8 mouse cellular contexts compared by ENCODE assay signal in the genomic region with DNA sequence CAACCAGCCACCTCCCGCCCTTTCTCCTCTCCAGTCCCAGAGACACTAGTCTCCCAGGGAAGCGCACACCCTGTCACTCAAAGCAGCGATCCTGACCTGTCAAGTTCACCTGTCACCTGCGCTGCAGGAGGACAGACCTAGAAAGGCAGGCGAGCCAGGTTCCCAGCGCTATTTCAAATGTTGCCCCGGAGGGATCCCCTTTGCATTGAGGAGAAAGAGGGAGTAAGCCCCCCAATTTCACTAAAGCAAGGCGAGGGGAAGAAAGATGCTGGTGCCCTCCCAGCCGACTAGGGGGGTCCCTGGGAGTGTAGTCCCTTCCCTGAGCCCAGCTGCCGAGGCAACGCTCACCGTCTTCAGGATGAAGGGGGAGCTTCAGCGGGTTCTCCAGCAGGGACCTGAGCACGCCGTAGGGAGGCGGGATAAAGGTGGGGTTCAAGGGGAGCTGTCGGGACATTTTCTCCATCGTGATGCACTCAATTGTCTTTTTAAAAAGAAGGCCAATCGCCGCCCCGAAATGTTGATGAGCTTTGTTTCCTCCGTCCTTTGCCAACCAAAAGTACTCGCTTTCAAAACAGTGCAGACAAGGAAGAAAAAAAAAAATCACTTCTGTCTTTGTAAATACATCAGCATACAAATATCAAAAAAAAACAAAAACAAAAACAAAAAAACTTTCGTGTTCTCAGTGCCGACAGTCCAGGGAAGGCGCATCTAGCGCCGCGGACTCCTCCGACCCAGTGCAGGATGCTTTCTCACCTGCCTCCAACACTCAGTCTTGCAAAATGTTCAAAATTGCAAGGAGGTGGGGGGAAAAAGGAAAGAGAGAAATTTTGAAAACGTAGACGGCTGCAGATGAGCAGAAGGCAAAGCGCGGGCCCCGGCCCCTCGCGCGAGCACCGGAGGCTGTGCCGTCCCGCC. TPM values are rescaled to one million over a fixed set of nuclear protein-coding genes. Genes with fewer than 3 reads are reported as not detected.
DNase-seq lines count a peak whose midpoint lies in the region; ATAC-seq and TF ChIP-seq lines count a peak whose summit lies in the region.

No protein-coding gene starts in this region.

- no peaks in the 10 kb centered on the region for H3K36me3 ChIP-seq in E14TG2a.4 (ENCODE audit: insufficient read depth, low read length)
- H3K36me3 ChIP-seq in forebrain, embryonic 12.5 days (replicated peaks) = no peaks in the 10 kb centered on the region
- no peaks in the 10 kb centered on the region for H3K36me3 ChIP-seq in midbrain, embryonic 16.5 days (ENCODE audit: control insufficient read depth, insufficient read depth, low read length)

- peaks cover 78% of the 10 kb centered on the region for H3K27me3 ChIP-seq in E14TG2a.4 (ENCODE audit: insufficient read depth, low read length)
- H3K27me3 ChIP-seq in forebrain, embryonic 12.5 days = peaks cover 77% of the 10 kb centered on the region
- H3K27me3 ChIP-seq in midbrain, embryonic 16.5 days (ENCODE audit: control insufficient read depth, insufficient read depth, low read depth, low read length) = peaks cover 12% of the 10 kb centered on the region

- TF ChIP-seq CTCF in E14TG2a.4 (conservative IDR thresholded peaks at IDR 0.05; ENCODE audit: low read length) = no peak

- 0 out of 2 replicates have a peak overlapping the region, but pooled peaks have one; percentile 8 for H3K27ac ChIP-seq in forebrain, embryonic 12.5 days
- H3K27ac ChIP-seq in midbrain, embryonic 16.5 days (ENCODE audit: low read length) = peak overlapping the region; percentile 51; the same call in 1 of the 2 replicates

- H3K9me3 ChIP-seq in E14TG2a.4 (ENCODE audit: low read length) = no peaks in the 10 kb centered on the region
- H3K9me3 ChIP-seq in forebrain, embryonic 12.5 days = no peaks in the 10 kb centered on the region
- H3K9me3 ChIP-seq in midbrain, embryonic 16.5 days (replicated peaks; ENCODE audit: control insufficient read depth, low read length, poor library complexity, severe bottlenecking) = no peaks in the 10 kb centered on the region

- no peak for DNase-seq in frontal cortex, adult 2 months (ENCODE audit: extremely low spot score in 1 of 2, low spot score in 1 of 2)
- DNase-seq in kidney, adult 9 months = peak; percentile 53
- DNase-seq in urinary bladder, postnatal 36 days (ENCODE audit: low spot score in 2 of 2) = no peak

- peak overlapping the region; percentile 76 for H3K4me3 ChIP-seq in E14TG2a.4 (replicated peaks; ENCODE audit: low read length)
- peak overlapping the region; percentile 49 for H3K4me3 ChIP-seq in forebrain, embryonic 12.5 days (replicated peaks)
- H3K4me3 ChIP-seq in midbrain, embryonic 16.5 days (ENCODE audit: low read depth, low read length) = peak overlapping the region; percentile 60

- peak overlapping the region; percentile 96 for H3K4me2 ChIP-seq in forebrain, embryonic 12.5 days
- peak overlapping the region; percentile 99 for H3K4me2 ChIP-seq in midbrain, embryonic 16.5 days (ENCODE audit: low read length)

- ATAC-seq in frontal cortex, adult (ENCODE audit: low TSS enrichment) = peak; percentile 33
- peak; percentile 69 for ATAC-seq in forebrain, embryonic 12.5 days (ENCODE audit: low FRiP score)
- peak; percentile 81 for ATAC-seq in midbrain, embryonic 16.5 days
- ATAC-seq in monocyte, adult 5-6 weeks (replicated peaks; ENCODE audit: insufficient number of reproducible peaks, low FRiP score, low TSS enrichment, poor library complexity, severe bottlenecking) = no peak

- under 1% methylated on average over 40 of the region's 41 CpGs for WGBS in forebrain, embryonic 12.5 days
- under 1% methylated on average over 40 of the region's 41 CpGs for WGBS in midbrain, embryonic 16.5 days

- H3K4me1 ChIP-seq in E14TG2a.4 (replicated peaks; ENCODE audit: low read depth, low read length) = peaks cover 37% of the 10 kb centered on the region
- peaks cover 27% of the 10 kb centered on the region for H3K4me1 ChIP-seq in forebrain, embryonic 12.5 days
- peaks cover 14% of the 10 kb centered on the region; the same call in 1 of the 2 replicates for H3K4me1 ChIP-seq in midbrain, embryonic 16.5 days (ENCODE audit: control insufficient read depth, insufficient read depth, low read length)

- H3K9ac ChIP-seq in forebrain, embryonic 12.5 days = peak overlapping the region; percentile 53
- peak overlapping the region; percentile 69 for H3K9ac ChIP-seq in midbrain, embryonic 16.5 days (ENCODE audit: low read depth, low read length)

RNA-seq across cellular contexts. Expression of a gene that starts 0.5 kb away (rescaled TPM):
- polyA plus RNA-seq in frontal cortex, adult 2 months (2012; rRNA removed) = 76.4 and 93.9 TPM in 2 replicates
- 2.2 and 3.3 TPM in 2 replicates for polyA plus RNA-seq in forebrain, embryonic 12.5 days (2016; fragmentation: Nextera tagmentation; extraction: Ambion mirVana)
- 6.6 and 6.9 TPM in 2 replicates for polyA plus RNA-seq in midbrain, embryonic 16.5 days (2015; fragmentation: Nextera tagmentation; extraction: Ambion mirVana)
- 1.7 TPM in 1 of 3 replicates, not detected in the others for total RNA-seq in monocyte, adult 5-6 weeks (2017)
